In genomic region chr4:102239657-102240390, GRCm38 (mm10) we compare ENCODE assay signal across 10 mouse cellular contexts.
DNase-seq lines count a peak whose midpoint lies in the region; ATAC-seq and TF ChIP-seq lines count a peak whose summit lies in the region.
"Had no signal": no experiment of that assay in that cellular context is flagged by ENCODE, and none has a peak within 500 bp of the region (broad histone marks: within the 10 kb centered on the region; RNA-seq: fewer than 3 reads in every experiment).

No protein-coding gene starts in this region.

- H3K36me3 ChIP-seq in limb, embryonic 10.5 days = no peaks in the 10 kb centered on the region

- no peaks in the 10 kb centered on the region for H3K4me1 ChIP-seq in limb, embryonic 10.5 days
- H3K4me1 ChIP-seq: megakaryocyte, embryonic 14.5 days had no signal

- no peak for DNase-seq in frontal cortex, postnatal 25 days (ENCODE audit: low spot score in 2 of 2)
- DNase-seq in frontal cortex, postnatal 36 days (ENCODE audit: low spot score in 2 of 2) = peak; percentile 57 to 59
- peak; percentile 40 to 45 for DNase-seq in left cerebral cortex, adult 2 months (ENCODE audit: extremely low spot score in 1 of 2, low spot score in 2 of 2)
- peak; percentile 74 to 77 for DNase-seq in right cerebral cortex, postnatal 10 days (ENCODE audit: low spot score in 2 of 2)
- no peak for DNase-seq in limb, embryonic 10.5 days (ENCODE audit: low spot score)
- no peak for DNase-seq in adrenal gland, adult 18-20 months (ENCODE audit: low spot score in 2 of 2)
- DNase-seq in adrenal gland, postnatal 36 days = no peak
- DNase-seq: adrenal gland, postnatal 25 days had no signal

- H3K27me3 ChIP-seq in limb, embryonic 10.5 days (ENCODE audit: low read depth, poor library complexity, severe bottlenecking) = no peaks in the 10 kb centered on the region
- H3K27me3 ChIP-seq: megakaryocyte, embryonic 14.5 days had no signal

- intact Hi-C loops in left cerebral cortex, adult 2 months (cut with DNase I) = loop anchor here (5.0 kb wide), 1 partner anchor 187 kb away; no protein-coding TSS in a partner anchor

- ATAC-seq in frontal cortex, adult (ENCODE audit: low TSS enrichment) = peak; percentile 93

- WGBS in limb, embryonic 10.5 days = 89% methylated on average over 12 of the region's 12 CpGs

- TF ChIP-seq CTCF in left cerebral cortex, adult 2 months (IDR thresholded peaks at IDR 0.05) = no peak

- H3K27ac ChIP-seq in left cerebral cortex, adult 2 months = peak overlapping the region; percentile 83
- H3K27ac ChIP-seq in limb, embryonic 10.5 days = no peak overlapping the region

- no peaks in the 10 kb centered on the region for H3K9me3 ChIP-seq in limb, embryonic 10.5 days (replicated peaks)
- H3K9me3 ChIP-seq: megakaryocyte, embryonic 14.5 days had no signal

- no peak overlapping the region for H3K4me3 ChIP-seq in left cerebral cortex, adult 2 months
- no peak overlapping the region for H3K4me3 ChIP-seq in limb, embryonic 10.5 days
- H3K4me3 ChIP-seq: megakaryocyte, embryonic 14.5 days had no signal

Comparison
In these comparisons a context has a peak if more than half of its experiments do, and no peak if none do; other contexts are left out.
1. DNase-seq: peak in frontal cortex, postnatal 36 days (2 of 2), left cerebral cortex, adult 2 months (2 of 2) and right cerebral cortex, postnatal 10 days (2 of 2); none in frontal cortex, postnatal 25 days (0 of 2), limb, embryonic 10.5 days (single experiment), adrenal gland, adult 18-20 months (0 of 2) and adrenal gland, postnatal 36 days (0 of 2).